Mouse (Mus musculus): ENCODE measurements around the gene Ppp1r16b. TPM values are rescaled to one million over a fixed set of nuclear protein-coding genes. Genes with fewer than 3 reads are reported as not detected.
"Not testable (repeated sequence)": the region's sequence is repeated elsewhere in the genome, so short reads cannot be mapped to it uniquely, and the experiment has no call there.

Ppp1r16b gene
- polyA plus RNA-seq, 1 experiment: 0.04 TPM

DNA sequence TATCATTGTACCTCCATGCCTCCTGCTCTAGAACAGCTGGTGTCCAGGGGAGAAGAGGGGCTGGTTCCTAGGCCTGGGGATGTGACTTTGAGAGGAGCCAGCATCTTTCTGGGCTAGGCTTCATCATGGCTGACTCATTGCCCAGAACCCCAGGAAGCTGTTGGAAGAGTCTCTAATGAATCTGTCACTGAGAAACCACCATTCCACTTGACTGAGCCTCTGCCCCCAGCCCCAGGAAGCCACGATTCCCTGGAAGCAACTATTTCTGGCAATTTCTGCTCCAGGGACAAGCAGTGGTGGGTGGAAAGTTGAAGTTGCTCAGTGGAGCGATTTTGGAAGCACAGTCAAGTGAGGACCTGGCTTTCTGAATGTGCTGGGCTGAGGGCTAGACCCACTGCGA lies 65.7 kb downstream of the Ppp1r16b start:
- no peak for TF ChIP-seq MYOG (IDR thresholded peaks at IDR 0.05; ENCODE audit: control insufficient read depth, extremely low read depth, insufficient read length)
- TF ChIP-seq MYOD1 (IDR thresholded peaks at IDR 0.05; ENCODE audit: control insufficient read depth, insufficient read length, low read depth): no peak
- TF ChIP-seq FOSL1 (IDR thresholded peaks at IDR 0.05; ENCODE audit: insufficient read depth, low read length, poor library complexity, severe bottlenecking): no peak
- no peak for TF ChIP-seq MAX (IDR thresholded peaks at IDR 0.05)
- TF ChIP-seq CTCF (IDR thresholded peaks at IDR 0.05; ENCODE audit: control insufficient read depth, insufficient read depth, insufficient read length): no peak
- no peak for TF ChIP-seq USF1 (IDR thresholded peaks at IDR 0.05; ENCODE audit: low read depth)
- TF ChIP-seq CEBPB (IDR thresholded peaks at IDR 0.05; ENCODE audit: low read depth): no peak
- Histone ChIP-seq H3K79me3 (ENCODE audit: low read depth) (no peaks in the 10 kb centered on the region), H3K36me3 (ENCODE audit: control insufficient read depth, insufficient read depth) (no peaks in the 10 kb centered on the region), H3K27me3 (ENCODE audit: control insufficient read depth, insufficient read depth, insufficient read length) (no peaks in the 10 kb centered on the region), H3K79me2 (ENCODE audit: control insufficient read depth, insufficient read depth) (no peaks in the 10 kb centered on the region), H3ac (ENCODE audit: control insufficient read depth, insufficient read length, low read depth) (no peak overlapping the region), H3K4me3 (ENCODE audit: insufficient read depth, poor library complexity, severe bottlenecking) (no peak overlapping the region)

DNA sequence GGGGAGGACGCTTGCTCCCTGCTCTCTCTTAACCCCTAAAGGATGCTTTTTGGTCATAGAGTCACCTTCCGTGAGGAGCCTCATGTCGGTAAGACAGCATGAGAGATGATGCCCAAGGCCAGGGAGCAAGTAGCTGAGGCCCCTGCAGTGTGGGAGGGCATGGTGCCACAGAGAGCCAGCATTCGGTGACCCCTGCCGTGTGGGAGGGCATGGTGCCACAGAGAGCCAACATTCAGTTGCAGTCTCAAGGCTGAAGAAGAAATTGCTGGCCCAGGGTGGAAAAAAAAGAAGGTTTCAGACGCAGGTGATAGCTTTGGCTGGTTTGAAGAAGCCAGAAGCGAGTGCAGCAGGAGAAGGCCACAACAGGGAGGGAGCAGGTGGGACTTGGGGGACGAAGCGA lies 67.3 kb downstream of the Ppp1r16b start:
- Histone ChIP-seq H3ac (ENCODE audit: control insufficient read depth, insufficient read length, low read depth) (no peak overlapping the region), H3K79me3 (ENCODE audit: low read depth) (no peaks in the 10 kb centered on the region), H3K36me3 (ENCODE audit: control insufficient read depth, insufficient read depth) (no peaks in the 10 kb centered on the region), H3K4me3 (ENCODE audit: insufficient read depth, poor library complexity, severe bottlenecking) (no peak overlapping the region), H3K27me3 (ENCODE audit: control insufficient read depth, insufficient read depth, insufficient read length) (no peaks in the 10 kb centered on the region), H3K79me2 (ENCODE audit: control insufficient read depth, insufficient read depth) (no peaks in the 10 kb centered on the region)
- no peak for TF ChIP-seq MYOG (IDR thresholded peaks at IDR 0.05; ENCODE audit: control insufficient read depth, extremely low read depth, insufficient read length)
- no peak for TF ChIP-seq MAX (IDR thresholded peaks at IDR 0.05)
- no peak for TF ChIP-seq FOSL1 (IDR thresholded peaks at IDR 0.05; ENCODE audit: insufficient read depth, low read length, poor library complexity, severe bottlenecking)
- no peak for TF ChIP-seq USF1 (IDR thresholded peaks at IDR 0.05; ENCODE audit: low read depth)
- TF ChIP-seq CTCF (IDR thresholded peaks at IDR 0.05; ENCODE audit: control insufficient read depth, insufficient read depth, insufficient read length): no peak
- TF ChIP-seq CEBPB (IDR thresholded peaks at IDR 0.05; ENCODE audit: low read depth): no peak
- no peak for TF ChIP-seq MYOD1 (IDR thresholded peaks at IDR 0.05; ENCODE audit: control insufficient read depth, insufficient read length, low read depth)

- H3K79me2 ChIP-seq (ENCODE audit: control insufficient read depth, insufficient read depth): no peaks in the 10 kb centered on the region
- H3K4me3 ChIP-seq (ENCODE audit: insufficient read depth, poor library complexity, severe bottlenecking): no peak overlapping the region
- H3K36me3 ChIP-seq (ENCODE audit: control insufficient read depth, insufficient read depth): no peaks in the 10 kb centered on the region
- no peak overlapping the region for H3ac ChIP-seq (ENCODE audit: control insufficient read depth, insufficient read length, low read depth)
- TF ChIP-seq MYOD1 (IDR thresholded peaks at IDR 0.05; ENCODE audit: control insufficient read depth, insufficient read length, low read depth) (no peak), USF1 (IDR thresholded peaks at IDR 0.05; ENCODE audit: low read depth) (no peak), CTCF (IDR thresholded peaks at IDR 0.05; ENCODE audit: control insufficient read depth, insufficient read depth, insufficient read length) (no peak), CEBPB (IDR thresholded peaks at IDR 0.05; ENCODE audit: low read depth) (no peak), FOSL1 (IDR thresholded peaks at IDR 0.05; ENCODE audit: insufficient read depth, low read length, poor library complexity, severe bottlenecking) (no peak), MYOG (IDR thresholded peaks at IDR 0.05; ENCODE audit: control insufficient read depth, extremely low read depth, insufficient read length) (no peak)
- no peaks in the 10 kb centered on the region for H3K27me3 ChIP-seq (ENCODE audit: control insufficient read depth, insufficient read depth, insufficient read length)
- H3K79me3 ChIP-seq (ENCODE audit: low read depth): no peaks in the 10 kb centered on the region
Measured at GRCm38 (mm10) chr2:158733136-158733535, 67.9 kb downstream of the Ppp1r16b start.

GRCm38 (mm10) chr2:158733914-158734313 lies 68.7 kb downstream of the Ppp1r16b start:
- Histone ChIP-seq H3K27me3 (ENCODE audit: control insufficient read depth, insufficient read depth, insufficient read length) (no peaks in the 10 kb centered on the region), H3K36me3 (ENCODE audit: control insufficient read depth, insufficient read depth) (no peaks in the 10 kb centered on the region), H3ac (ENCODE audit: control insufficient read depth, insufficient read length, low read depth) (no peak overlapping the region), H3K79me3 (ENCODE audit: low read depth) (no peaks in the 10 kb centered on the region), H3K4me3 (ENCODE audit: insufficient read depth, poor library complexity, severe bottlenecking) (no peak overlapping the region), H3K79me2 (ENCODE audit: control insufficient read depth, insufficient read depth) (no peaks in the 10 kb centered on the region)
- no peak for TF ChIP-seq FOSL1 (IDR thresholded peaks at IDR 0.05; ENCODE audit: insufficient read depth, low read length, poor library complexity, severe bottlenecking)
- TF ChIP-seq CEBPB (IDR thresholded peaks at IDR 0.05; ENCODE audit: low read depth): no peak
- no peak for TF ChIP-seq USF1 (IDR thresholded peaks at IDR 0.05; ENCODE audit: low read depth)
- TF ChIP-seq CTCF (IDR thresholded peaks at IDR 0.05; ENCODE audit: control insufficient read depth, insufficient read depth, insufficient read length): no peak
- TF ChIP-seq MAX (IDR thresholded peaks at IDR 0.05): no peak
- no peak for TF ChIP-seq MYOG (IDR thresholded peaks at IDR 0.05; ENCODE audit: control insufficient read depth, extremely low read depth, insufficient read length)

DNA sequence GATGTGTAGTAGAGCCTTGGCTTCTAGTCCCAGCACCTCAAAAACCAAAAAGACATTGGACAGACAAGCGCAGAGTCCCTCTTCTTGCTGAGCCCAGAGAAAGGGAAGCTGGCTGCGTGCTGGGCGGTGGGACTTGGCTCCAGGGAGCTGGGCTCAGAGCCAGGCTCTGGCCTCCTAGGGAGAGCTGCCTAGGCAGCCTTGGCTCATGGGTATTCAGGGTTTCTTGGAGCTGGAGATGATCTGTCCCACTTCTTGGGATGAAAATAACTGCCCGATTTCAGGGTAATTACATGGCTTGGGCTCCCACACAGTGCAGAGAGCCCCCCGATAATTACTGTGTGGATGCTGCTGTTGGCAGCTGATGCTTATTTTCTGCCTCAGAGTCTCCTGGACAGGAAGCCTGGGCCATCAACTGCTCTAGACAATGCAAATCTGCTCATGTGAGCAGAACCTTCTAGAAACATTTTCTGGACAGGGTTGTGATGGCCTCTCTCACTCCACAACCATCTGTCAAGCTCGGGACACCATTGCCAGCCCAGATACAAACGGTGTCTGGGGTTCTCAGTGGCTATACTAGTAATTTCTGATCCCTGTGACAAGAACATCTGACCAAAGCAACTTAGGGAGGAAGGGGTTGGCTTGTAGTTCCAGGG lies 69.4 kb downstream of the Ppp1r16b start:
- TF ChIP-seq USF1 (IDR thresholded peaks at IDR 0.05; ENCODE audit: low read depth) (no peak), CEBPB (IDR thresholded peaks at IDR 0.05; ENCODE audit: low read depth) (no peak), MYOD1 (IDR thresholded peaks at IDR 0.05; ENCODE audit: control insufficient read depth, insufficient read length, low read depth) (no peak)

DNA sequence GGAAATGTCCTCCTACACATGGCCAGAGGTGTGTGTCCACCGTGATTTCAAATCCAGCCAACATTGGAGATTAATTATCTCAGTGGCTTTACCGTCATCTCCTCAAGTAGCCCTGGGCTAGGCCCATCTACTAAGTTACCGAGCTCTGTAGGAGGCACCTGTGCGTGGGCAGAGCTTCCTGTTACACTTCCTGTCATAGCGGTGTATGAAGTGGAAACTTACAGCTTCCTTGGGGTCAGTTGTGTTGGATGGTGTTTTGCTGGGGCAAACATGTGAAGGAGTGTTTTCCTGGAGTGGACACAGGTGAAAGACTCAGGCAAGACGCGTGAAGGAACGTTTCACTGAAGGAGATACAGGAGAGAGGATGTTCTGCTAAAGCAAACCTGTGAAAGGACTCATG lies 70.1 kb downstream of the Ppp1r16b start:
- no peaks in the 10 kb centered on the region for H3K79me3 ChIP-seq (ENCODE audit: low read depth)
- no peaks in the 10 kb centered on the region for H3K36me3 ChIP-seq (ENCODE audit: control insufficient read depth, insufficient read depth)
- no peak overlapping the region for H3K4me3 ChIP-seq (ENCODE audit: insufficient read depth, poor library complexity, severe bottlenecking)
- TF ChIP-seq CEBPB (IDR thresholded peaks at IDR 0.05; ENCODE audit: low read depth) (no peak), MYOD1 (IDR thresholded peaks at IDR 0.05; ENCODE audit: control insufficient read depth, insufficient read length, low read depth) (no peak), USF1 (IDR thresholded peaks at IDR 0.05; ENCODE audit: low read depth) (no peak), FOSL1 (IDR thresholded peaks at IDR 0.05; ENCODE audit: insufficient read depth, low read length, poor library complexity, severe bottlenecking) (no peak), CTCF (IDR thresholded peaks at IDR 0.05; ENCODE audit: control insufficient read depth, insufficient read depth, insufficient read length) (no peak), MYOG (IDR thresholded peaks at IDR 0.05; ENCODE audit: control insufficient read depth, extremely low read depth, insufficient read length) (no peak), MAX (IDR thresholded peaks at IDR 0.05) (no peak)
- no peaks in the 10 kb centered on the region for H3K79me2 ChIP-seq (ENCODE audit: control insufficient read depth, insufficient read depth)
- no peak overlapping the region for H3ac ChIP-seq (ENCODE audit: control insufficient read depth, insufficient read length, low read depth)
- no peaks in the 10 kb centered on the region for H3K27me3 ChIP-seq (ENCODE audit: control insufficient read depth, insufficient read depth, insufficient read length)

More for the DNA sequence above, 69.4 kb downstream of the Ppp1r16b start:
- H3K4me3 ChIP-seq (ENCODE audit: insufficient read depth, poor library complexity, severe bottlenecking): no peak overlapping the region
- H3K36me3 ChIP-seq (ENCODE audit: control insufficient read depth, insufficient read depth): no peaks in the 10 kb centered on the region
- H3K79me3 ChIP-seq (ENCODE audit: low read depth): no peaks in the 10 kb centered on the region
- H3K79me2 ChIP-seq (ENCODE audit: control insufficient read depth, insufficient read depth): no peaks in the 10 kb centered on the region
- H3ac ChIP-seq (ENCODE audit: control insufficient read depth, insufficient read length, low read depth): no peak overlapping the region
- H3K27me3 ChIP-seq (ENCODE audit: control insufficient read depth, insufficient read depth, insufficient read length): no peaks in the 10 kb centered on the region

DNA sequence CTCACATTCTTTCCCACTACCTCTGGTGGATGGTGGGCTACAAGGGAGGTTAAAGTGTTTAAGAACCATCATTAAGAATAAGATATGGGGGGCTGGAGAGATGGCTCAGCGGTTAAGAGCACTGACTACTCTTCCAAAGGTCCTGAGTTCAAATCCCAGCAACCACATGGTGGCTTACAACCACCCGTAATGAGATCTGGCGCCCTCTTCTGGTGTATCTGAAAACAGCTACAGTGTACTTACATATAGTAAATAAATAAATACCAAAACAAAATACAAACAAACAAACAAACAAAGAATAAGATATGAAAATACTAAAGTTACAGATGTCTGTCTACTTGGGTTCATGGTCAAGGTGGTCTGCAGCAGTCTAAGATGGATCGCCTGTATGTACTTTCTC lies 71.0 kb downstream of the Ppp1r16b start:
- not testable (repeated sequence) for H3K79me3 ChIP-seq (ENCODE audit: low read depth); H3K4me3 ChIP-seq (ENCODE audit: insufficient read depth, poor library complexity, severe bottlenecking); H3K36me3 ChIP-seq (ENCODE audit: control insufficient read depth, insufficient read depth); H3K79me2 ChIP-seq (ENCODE audit: control insufficient read depth, insufficient read depth); H3K27me3 ChIP-seq (ENCODE audit: control insufficient read depth, insufficient read depth, insufficient read length); H3ac ChIP-seq (ENCODE audit: control insufficient read depth, insufficient read length, low read depth)

All from C2C12 (cell line).